Mouse (Mus musculus): Measurements from ENCODE around the gene Olfr1046. TPM values are rescaled to one million over a fixed set of nuclear protein-coding genes. Genes with fewer than 3 reads are reported as not detected.
"Not testable (repeated sequence)": the region's sequence is repeated elsewhere in the genome, so short reads cannot be mapped to it uniquely, and the experiment has no call there.

Olfr1046 gene
- not detected for total RNA-seq (2021)
- long read RNA-seq, experiment 1: 0 reads
- long read RNA-seq, experiment 2: 0 reads

- no peak for DNase-seq (ENCODE audit: low spot score in 2 of 2)
Measured at GRCm38 (mm10) chr2:86219214-86219613, at the start of gene Olfr1046. TSS of gene Olfr1046 (minus strand) at chr2:86219314.

- not testable (repeated sequence) for DNase-seq (ENCODE audit: low spot score in 2 of 2)
Measured at GRCm38 (mm10) chr2:86258228-86258627, 39.1 kb upstream of the Olfr1046 start, which contains the start of gene Olfr1049. TSS of gene Olfr1049 (minus strand) at chr2:86258328.

- no peak for DNase-seq (ENCODE audit: low spot score in 2 of 2)
Measured at GRCm38 (mm10) chr2:86240189-86240588, 21.1 kb upstream of the Olfr1046 start, which contains the start of gene Olfr1048. TSS of gene Olfr1048 (minus strand) at chr2:86240289.

- no peak for DNase-seq (ENCODE audit: low spot score in 2 of 2)
Measured at GRCm38 (mm10) chr2:86231301-86231700, 12.2 kb upstream of the Olfr1046 start, which contains the start of gene Olfr1047. TSS of gene Olfr1047 (minus strand) at chr2:86231401.

- no peak for DNase-seq (ENCODE audit: low spot score in 2 of 2)
Measured at GRCm38 (mm10) chr2:86202909-86203308, 16.2 kb downstream of the Olfr1046 start, which contains the start of gene Olfr1045. TSS of gene Olfr1045 (minus strand) at chr2:86203009.

GRCm38 (mm10) chr2:86195863-86196262, 23.3 kb downstream of the Olfr1046 start:
- DNase-seq (ENCODE audit: low spot score in 2 of 2): no peak

GRCm38 (mm10) chr2:86185583-86185982, 33.5 kb downstream of the Olfr1046 start, which contains the start of gene Olfr52:
TSS of gene Olfr52 (minus strand) at chr2:86185683.
- DNase-seq (ENCODE audit: low spot score in 2 of 2): no peak

- DNase-seq (ENCODE audit: low spot score in 2 of 2): no peak
Measured at GRCm38 (mm10) chr2:86179950-86180349, 39.2 kb downstream of the Olfr1046 start.

- DNase-seq (ENCODE audit: low spot score in 2 of 2): no peak
Measured at GRCm38 (mm10) chr2:86177720-86178119, 41.4 kb downstream of the Olfr1046 start, which contains the start of gene Olfr1044. TSS of gene Olfr1044 (minus strand) at chr2:86177820.

- DNase-seq (ENCODE audit: low spot score in 2 of 2): not testable (repeated sequence)
Measured at GRCm38 (mm10) chr2:86175422-86175821, 43.7 kb downstream of the Olfr1046 start.

- DNase-seq (ENCODE audit: low spot score in 2 of 2): no peak
Measured at GRCm38 (mm10) chr2:86167422-86167821, 51.7 kb downstream of the Olfr1046 start, which contains the start of gene Olfr1043. TSS of gene Olfr1043 (minus strand) at chr2:86167522.

Other genes with a start within 250 kb of the Olfr1046 start
- under 1 TPM in 1 of 2 experiments, not detected in 1; 0.30 TPM for gene Olfr1029, start 245.4 kb downstream of the Olfr1046 start, total RNA-seq (2021)
- gene Olfr1030, start 240.0 kb downstream of the Olfr1046 start, total RNA-seq (2021): not detected
- gene Olfr1031, start 229.0 kb downstream of the Olfr1046 start, total RNA-seq (2021): not detected
- not detected for gene Olfr1032, start 213.8 kb downstream of the Olfr1046 start, total RNA-seq (2021)
- gene Olfr1033, start 198.7 kb downstream of the Olfr1046 start, total RNA-seq (2021): 1 to 10 TPM; 3.5 to 4.1 TPM
- gene Olfr1034, start 173.5 kb downstream of the Olfr1046 start, total RNA-seq (2021): under 1 TPM; 0.10 to 0.27 TPM
- not detected for gene Olfr1036, start 145.3 kb downstream of the Olfr1046 start, total RNA-seq (2021)
- not detected for gene Olfr1037, start 131.9 kb downstream of the Olfr1046 start, total RNA-seq (2021)
- not detected for gene Olfr1039, start 83.4 kb downstream of the Olfr1046 start, total RNA-seq (2021)
- not detected for gene Olfr1040, start 72.6 kb downstream of the Olfr1046 start, total RNA-seq (2021)
- gene Olfr1042, start 57.5 kb downstream of the Olfr1046 start, total RNA-seq (2021): not detected
- not detected for gene Olfr1043, start 51.8 kb downstream of the Olfr1046 start, total RNA-seq (2021)
- gene Olfr1044, start 41.5 kb downstream of the Olfr1046 start, total RNA-seq (2021): not detected
- gene Olfr52, start 33.6 kb downstream of the Olfr1046 start, total RNA-seq (2021): not detected
- gene Olfr1045, start 16.3 kb downstream of the Olfr1046 start, total RNA-seq (2021): not detected
- gene Olfr1047, start 12.1 kb upstream of the Olfr1046 start, total RNA-seq (2021): not detected
- gene Olfr1048, start 21.0 kb upstream of the Olfr1046 start, total RNA-seq (2021): not detected
- not detected for gene Olfr1049, start 39.0 kb upstream of the Olfr1046 start, total RNA-seq (2021)
- gene Olfr1051, start 59.8 kb upstream of the Olfr1046 start, total RNA-seq (2021): not detected
- gene Olfr1052, start 73.1 kb upstream of the Olfr1046 start, total RNA-seq (2021): not detected
- not detected for gene Olfr1053, start 96.0 kb upstream of the Olfr1046 start, total RNA-seq (2021)
- gene Olfr1054, start 116.1 kb upstream of the Olfr1046 start, total RNA-seq (2021): not detected
- not detected for gene Olfr1055, start 131.0 kb upstream of the Olfr1046 start, total RNA-seq (2021)
- not detected for gene Olfr1056, start 143.2 kb upstream of the Olfr1046 start, total RNA-seq (2021)
- gene Olfr1057, start 159.1 kb upstream of the Olfr1046 start, total RNA-seq (2021): not detected
- gene Olfr1058, start 169.2 kb upstream of the Olfr1046 start, total RNA-seq (2021): not detected
- not detected for gene Olfr1061, start 194.7 kb upstream of the Olfr1046 start, total RNA-seq (2021)
- not detected for gene Olfr1062, start 207.4 kb upstream of the Olfr1046 start, total RNA-seq (2021)
- not detected for gene Olfr1065, start 231.3 kb upstream of the Olfr1046 start, total RNA-seq (2021)
- not detected for gene Olfr1066, start 237.0 kb upstream of the Olfr1046 start, total RNA-seq (2021)

Measured in adrenal gland, adult 18-20 months (tissue).